Mouse (Mus musculus): ENCODE measurements around the gene Neurl4.

- no peak for TF ChIP-seq CTCF (IDR thresholded peaks at IDR 0.05; ENCODE audit: borderline replicate concordance, extremely low read depth, insufficient read depth, insufficient read length)
- TF ChIP-seq POLR2A (IDR thresholded peaks at IDR 0.05; ENCODE audit: borderline replicate concordance, extremely low read depth, insufficient read depth, insufficient read length, poor library complexity, severe bottlenecking) = no peak
Measured at GRCm38 (mm10) chr11:69912716-69913530, 12.1 kb downstream of the Neurl4 start.
